Mouse (Mus musculus) cerebellum, adult 8-10 months (tissue): ENCODE measurements around the gene Gprc5d.
A peak's percentile ranks its signal among the peaks of the same experiment; 100 is the strongest.

Source experiments
- DNase-seq: peaks from one replicate; pipeline ENCODE4 v3.0.0; 2022

Gene Gprc5d

DNA sequence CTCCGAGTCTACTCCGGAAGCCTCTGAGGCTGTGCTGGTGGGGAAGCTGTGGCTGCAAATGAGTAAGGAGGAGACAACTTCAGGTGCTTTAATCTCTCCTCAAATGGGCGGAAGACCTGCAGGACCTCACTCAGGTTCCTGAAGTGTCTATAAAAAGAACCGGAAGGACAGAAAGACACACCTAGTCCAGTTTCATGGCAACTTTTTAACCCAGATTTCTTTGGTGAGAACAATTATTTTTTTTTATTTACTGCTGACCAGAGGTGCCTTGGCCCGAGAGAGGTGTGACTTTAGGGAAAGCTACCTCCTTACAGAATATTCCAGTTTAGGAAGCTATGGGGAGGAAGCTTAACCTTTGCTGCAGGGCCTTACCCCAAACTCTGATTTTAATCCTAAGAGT is at the start of gene Gprc5d:
Gprc5d (minus strand) TSS at position 101 of the 400 bp plus-strand sequence.
- no peak for DNase-seq

DNA sequence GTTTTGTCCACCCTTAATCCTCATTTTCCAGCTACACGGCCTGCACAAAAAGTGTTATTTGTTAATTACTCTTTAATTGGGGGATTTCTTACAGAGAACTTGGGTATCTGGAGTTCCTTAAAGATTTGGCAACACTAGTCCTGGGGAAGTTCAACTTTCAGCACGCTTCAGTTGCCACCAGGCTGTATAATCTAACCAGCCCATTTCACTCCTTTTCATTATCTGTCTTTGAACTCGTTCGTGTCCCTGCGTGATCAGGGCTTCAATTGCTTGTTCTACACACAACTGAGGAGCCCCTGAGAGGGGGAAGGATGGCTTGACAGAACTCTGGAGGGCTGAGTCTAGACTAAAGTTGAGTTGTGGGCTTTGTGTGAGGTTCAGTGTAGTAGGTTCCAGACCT is 48.6 kb upstream of the Gprc5d start:
- no peak for DNase-seq

DNA sequence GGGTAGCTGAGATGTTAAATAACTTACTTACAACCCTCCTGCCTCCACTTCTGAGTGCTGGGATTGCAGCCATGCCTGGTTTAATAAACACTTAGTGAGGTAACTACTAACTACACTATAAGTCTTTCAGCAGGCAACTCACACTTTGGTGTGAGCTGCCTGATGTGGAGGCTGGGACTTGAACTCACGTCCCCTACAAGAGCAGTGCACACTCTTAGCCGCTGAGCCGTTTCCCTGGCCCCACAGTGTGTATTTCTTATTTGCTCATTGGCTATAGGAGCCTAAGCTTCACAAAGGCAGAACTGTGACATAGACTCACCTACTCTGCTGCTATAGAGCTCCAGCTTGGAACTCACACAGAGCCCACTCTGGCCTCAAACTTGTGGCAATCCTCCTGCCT is 48.2 kb upstream of the Gprc5d start:
- no peak for DNase-seq

DNA sequence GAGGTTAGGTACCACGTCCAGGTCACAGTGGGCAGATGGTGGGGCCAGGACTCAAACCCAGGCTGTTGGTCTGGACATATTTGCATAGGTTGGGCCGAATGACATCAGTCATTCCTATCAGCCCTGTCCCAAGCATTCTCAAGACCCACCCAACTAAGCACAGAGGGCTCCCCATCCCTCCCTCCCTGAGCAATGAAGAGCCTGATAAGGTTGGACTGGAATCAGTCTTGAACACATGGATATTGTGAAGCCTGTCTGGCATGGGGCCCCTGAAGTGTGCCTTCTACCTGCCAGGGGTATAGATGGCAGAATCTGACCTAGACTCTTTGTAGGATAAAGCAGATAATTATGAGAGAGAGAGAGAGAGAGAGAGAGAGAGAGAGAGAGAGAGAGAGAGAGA is 47.6 kb upstream of the Gprc5d start:
- DNase-seq = no peak

DNA sequence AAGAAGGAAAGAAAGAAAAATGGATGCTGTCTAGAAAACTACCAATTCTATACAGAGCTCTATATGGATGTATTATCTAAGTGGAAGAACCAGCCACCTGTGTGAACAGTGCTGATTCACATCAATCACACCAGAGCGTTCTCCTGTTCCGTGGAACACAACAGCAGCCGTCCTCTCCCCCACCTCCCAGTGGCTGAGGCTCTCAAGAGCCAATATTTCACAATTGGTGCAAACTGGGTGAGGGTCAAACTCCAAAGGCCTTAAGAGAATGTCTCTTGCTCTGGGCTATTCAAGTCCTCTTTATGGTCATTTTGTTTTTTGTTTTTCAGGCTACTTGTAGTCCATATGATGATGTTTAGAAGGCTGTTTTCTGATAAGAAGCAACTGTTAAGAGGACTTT is 47.1 kb upstream of the Gprc5d start:
- no peak for DNase-seq

DNA sequence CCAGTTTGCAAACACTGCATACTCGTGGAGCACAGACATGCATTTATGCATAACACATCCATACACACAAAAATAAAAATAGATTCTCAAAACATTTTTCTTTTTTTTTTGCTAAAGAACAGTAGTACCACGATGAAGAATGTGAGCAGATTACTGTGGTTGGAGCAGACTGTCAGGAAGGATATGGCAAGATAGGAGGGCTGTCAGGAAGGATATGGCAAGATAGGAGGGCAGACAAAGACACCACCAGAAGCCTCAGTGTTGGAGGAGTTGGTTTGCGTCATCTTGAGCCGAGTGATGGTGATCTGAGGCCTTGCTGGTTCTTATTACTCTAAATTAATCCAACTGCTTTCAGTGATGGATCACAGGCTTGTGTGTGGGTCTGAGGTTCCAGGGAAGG is 44.8 kb upstream of the Gprc5d start:
- no peak for DNase-seq

DNA sequence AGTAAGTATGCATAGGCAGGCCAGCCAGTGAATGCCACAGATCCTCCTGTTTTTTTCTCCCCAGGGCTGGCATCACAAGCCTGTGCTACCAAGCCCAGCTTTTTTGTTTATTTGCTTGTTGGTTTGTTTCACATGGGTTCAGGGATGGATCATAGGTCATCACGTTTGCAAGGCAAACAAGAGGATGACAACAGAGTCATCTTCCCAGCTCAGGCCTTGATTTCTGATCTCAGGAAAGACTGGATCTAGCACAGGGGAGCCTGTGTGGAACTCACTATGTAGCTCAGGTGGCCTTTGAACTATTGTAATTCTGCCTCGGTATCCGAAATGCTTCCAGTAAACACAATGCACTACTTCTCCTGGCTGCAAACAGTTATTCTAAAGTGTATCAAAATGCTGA is 44.2 kb upstream of the Gprc5d start:
- DNase-seq = no peak

DNA sequence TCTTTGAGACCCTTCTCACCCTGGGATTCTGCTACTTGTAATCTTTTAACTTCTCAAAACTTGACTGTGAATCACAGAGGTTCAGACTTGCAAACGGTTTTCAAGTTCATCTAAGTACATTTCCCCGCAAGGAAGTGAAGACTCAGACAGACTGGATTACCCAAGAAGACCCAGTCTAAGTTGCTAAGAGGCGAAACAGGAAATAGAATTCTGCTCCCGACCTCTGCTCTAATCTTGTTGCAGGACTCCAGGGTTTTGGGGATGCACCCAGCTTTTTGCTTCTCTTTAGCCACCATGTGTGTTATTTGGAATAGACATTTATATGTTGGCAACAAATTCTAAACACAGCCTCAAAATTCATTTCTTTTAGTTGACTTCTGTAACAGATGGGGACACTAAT is 43.3 kb upstream of the Gprc5d start:
- no peak for DNase-seq

DNA sequence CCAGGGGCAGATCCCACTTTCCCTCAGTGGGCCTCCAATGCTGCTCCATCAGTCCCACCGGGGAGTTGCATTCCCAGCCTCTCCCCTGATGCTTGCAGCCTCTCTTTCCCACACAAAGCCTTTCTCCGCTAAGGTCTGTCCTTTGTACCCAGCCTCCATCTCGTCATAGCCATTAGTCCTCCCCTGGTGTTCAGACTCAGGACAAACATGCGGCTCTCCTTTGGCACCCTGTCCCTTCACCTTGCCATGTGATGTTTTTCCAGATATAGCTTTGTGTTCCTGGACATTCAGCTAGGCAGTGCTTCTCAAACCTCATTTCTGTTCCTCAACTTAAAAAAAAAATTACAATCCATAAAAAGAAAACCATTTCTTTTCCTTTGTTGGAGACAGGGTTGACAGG is 40.4 kb upstream of the Gprc5d start:
- DNase-seq = no peak

DNA sequence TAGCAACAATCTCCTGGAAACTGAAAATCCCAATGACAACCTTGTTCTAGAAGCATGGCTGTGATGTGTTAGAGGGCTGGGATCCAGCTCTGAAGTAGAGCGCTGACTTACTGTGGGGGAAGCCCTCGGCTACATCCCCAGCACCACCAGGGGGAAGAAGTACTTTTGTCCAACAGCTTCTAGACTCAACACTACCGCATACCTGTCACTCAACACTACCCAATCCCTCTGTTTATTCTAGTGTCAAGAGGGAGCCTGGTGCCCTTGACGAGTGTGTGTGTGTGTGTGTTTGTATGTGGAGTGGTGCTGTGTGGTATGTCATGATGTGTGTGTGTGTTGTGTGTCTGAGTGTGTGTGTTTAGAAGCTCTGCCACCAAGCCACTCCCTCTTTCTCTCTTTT is 39.4 kb upstream of the Gprc5d start:
- DNase-seq = no peak

DNA sequence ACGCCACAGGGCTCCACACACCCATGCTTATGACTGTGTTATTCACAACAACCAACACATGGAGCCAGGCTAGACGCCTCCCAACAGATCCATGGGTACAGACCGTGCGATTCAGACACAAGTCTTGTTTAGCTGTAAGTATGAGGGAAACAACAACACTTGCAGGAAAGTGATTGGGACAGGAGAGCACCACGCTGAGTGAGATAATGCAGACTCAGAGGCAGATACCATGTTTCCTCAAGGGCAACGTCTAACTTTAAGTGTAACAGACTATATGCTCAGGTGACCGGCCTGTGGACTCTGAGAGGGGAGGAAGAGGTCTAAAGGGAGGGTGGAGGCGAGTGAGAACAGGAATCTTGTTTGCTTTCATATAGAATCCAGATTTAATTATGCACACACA is 38.5 kb upstream of the Gprc5d start:
- no peak for DNase-seq

DNA sequence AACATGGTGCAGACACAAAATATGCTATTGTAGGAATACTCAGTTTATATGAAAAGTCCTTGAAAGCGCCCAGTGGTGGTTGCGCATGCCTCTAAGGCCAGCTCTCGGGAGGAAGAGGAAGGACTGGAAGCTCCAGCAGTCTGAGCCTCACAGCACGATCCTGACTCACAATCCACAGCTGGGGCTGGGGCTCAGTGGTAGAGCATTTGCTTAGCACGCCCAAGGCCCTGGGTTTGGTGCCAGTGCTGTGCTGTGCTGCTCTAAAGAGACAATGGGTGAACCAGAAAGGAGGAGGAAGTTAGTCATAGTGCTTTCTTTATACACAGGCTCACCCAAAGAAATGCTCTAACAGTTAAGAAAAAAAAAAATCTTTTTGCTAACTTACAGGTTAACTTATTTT is 35.6 kb upstream of the Gprc5d start:
- DNase-seq = no peak

DNA sequence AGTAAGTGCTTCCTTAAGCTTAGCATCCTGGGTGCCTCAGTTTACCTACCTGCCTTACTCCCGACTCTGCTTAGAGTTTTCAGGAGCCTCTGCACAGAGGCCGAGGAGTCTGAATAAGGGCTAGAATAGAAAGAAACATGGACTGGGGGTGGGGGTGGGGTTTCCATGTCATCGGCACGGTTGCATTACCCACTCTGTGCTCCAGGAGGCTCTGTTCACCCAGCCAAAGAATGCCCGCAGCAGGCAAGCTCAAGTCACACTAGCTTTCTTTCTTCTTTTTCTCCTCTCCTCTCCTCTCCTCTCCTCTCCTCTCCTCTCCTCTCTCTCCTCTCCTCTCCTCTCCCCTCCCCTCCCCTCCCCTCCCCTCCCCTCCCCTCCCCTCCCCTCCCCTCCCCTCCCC is 32.2 kb upstream of the Gprc5d start:
- no peak for DNase-seq

DNA sequence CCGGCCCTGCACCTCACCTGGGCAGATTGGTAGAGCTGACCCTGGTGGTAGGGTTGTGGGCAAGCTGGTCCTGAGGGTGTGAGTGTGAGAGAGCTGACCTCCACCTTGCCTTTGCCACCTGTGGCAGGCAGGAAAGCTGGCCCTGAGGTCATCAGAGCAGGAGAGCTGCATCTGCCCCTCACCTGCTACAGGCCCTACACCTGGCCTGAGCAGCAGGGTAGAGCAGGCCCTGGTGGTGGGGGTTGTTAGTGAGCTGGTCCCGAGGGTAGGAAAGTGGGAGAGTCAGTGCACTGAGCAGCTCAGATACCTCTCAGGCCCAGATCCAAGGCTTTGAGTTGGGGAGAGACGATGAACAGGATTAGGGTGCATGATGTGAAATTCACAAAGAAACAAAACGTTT is 31.6 kb upstream of the Gprc5d start:
- no peak for DNase-seq

DNA sequence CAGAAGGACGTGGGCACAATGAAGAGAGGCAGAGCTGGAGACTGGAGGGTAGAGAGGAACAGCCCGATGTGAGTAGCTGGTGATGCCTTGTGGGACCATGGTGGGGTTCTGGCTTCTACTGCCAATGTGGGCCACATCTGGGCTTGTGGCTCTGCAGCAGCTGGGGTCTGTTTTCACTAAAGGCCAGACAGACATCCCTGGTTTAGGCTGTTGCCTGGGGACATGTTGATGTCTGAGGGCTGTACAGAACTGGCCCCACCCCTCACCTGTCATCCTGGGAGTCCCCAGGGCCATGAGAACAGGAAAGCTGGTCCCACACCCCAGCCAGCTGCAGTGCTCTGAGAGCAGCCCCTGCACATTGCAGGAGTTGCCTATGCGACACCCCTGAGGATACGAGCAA is 31.1 kb upstream of the Gprc5d start:
- no peak for DNase-seq

DNA sequence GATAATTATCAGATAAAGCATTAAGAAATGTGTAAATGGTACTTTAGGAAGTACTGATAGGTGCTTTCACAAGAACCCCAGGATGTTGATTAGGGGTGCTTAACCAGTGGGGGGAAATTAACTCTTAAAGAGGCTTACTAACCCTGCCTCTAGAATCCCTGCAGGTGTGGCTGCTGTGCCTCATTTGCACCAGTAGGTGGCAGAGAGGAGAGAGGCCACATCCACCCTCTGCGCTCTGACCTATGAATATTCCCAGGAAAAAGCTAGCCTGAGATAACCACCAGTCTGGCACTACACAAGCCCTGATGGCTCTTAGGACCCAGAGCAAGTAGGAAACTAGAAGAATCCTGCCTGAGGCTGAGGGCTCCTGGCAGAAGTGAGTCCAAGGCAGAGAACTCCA is 30.4 kb upstream of the Gprc5d start:
- peak; percentile 14 for DNase-seq

DNA sequence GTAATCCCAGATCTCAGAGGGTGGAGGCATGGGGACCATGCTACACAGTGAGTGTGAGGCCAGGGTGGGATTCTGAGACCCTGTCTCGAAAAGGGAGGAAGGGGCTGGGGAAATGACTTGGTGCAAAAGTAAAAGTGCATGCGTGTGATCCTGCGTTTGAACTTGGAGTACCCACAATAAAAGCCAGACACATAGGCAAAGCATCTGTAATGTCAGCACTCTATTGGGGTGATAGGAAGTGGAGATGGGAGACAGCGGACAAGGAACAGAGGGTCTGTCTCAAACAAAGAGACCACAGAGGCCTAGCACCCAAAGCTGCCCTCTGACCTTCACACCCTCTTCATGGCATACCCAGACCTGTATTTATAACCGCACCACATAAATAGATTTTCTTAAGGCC is 27.9 kb upstream of the Gprc5d start:
- DNase-seq = no peak

DNA sequence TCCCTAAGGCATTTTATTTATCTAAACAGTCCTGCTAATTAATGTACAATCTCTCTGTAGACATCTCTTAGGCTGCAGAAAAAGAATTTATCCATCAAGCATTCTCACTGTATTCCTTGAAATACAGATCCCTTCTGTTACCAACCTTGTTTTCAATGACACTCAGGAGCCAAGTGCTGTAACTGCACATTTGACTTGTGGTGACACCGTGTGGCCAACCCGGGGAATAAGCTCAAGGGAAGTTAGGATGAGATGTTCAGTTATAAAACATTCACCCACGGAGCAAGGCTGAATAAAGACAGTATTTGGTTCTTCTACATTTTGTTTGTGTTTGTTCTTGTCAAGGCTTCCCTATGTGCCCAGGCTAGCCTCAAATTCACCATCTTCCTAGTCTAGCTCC is 26.4 kb upstream of the Gprc5d start:
- no peak for DNase-seq

DNA sequence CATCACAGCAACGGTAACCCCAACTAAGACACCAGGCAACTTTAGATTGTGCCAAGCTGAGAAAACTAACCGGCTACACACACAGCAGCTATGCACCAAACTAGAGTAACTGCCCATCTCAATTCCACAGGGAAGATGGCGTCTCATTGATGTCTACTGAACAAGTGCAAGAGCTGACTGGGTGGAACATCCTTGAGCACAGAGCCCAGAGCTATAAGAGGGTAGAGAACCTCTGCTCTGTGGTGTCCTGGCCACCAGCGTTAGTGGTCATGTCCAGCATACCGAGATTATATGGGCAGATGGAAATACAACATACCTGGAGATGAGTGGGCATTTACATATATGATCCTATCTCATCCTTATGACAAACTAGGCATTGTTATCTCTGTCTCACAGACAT is 25.1 kb upstream of the Gprc5d start:
- DNase-seq = no peak

DNA sequence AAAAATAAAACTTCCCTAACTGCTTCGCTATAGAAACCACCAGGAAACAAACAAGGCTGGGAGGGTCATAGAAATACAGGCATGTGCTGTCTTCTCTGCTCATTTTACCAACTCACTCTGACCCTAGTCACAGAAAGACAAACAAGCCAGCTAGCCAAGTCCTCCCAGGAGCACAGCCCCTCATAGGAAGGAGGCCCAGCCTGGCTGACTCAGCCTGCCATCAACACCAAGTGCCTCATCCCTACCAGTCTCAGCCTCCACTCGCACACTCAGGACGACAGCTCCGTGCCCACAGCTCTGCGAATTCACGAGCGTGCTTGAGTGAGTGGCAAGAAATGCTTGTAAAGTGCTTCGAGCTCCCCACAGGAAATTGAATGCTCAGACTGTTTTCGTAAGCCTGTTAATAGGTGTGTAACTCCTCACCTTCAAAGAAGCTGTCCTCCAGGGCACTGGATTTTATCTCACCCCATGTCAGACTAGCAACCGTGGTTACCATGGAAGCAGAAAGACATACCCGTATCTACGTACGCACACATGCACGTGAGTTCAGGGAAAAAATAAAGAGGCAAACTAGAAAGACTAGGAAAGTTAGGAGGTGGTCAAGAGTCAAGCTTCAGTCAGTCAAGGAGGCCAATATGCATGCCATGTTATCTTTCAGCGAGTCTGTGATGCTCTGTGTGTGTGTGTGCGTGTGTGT is 23.5 kb upstream of the Gprc5d start:
- no peak for DNase-seq

DNA sequence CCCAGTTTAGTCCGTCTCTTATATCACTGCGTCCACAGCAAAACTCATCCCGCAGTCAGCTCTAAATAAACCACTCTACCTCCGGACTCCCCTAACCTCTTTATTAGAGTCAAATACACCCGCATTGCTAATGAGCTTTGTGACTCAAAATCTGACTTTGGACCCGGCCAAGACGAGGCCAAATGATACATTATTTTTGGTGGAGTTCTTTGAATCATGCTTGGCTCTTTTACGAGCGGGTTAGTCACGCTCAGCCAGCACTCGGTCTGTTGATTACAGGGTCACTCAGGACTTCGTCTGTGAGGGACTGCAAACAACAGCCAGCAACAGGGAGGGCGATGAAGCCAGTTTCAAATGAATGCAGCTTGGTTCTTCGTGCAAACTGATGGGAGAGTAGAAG is 20.7 kb upstream of the Gprc5d start:
- DNase-seq = no peak

DNA sequence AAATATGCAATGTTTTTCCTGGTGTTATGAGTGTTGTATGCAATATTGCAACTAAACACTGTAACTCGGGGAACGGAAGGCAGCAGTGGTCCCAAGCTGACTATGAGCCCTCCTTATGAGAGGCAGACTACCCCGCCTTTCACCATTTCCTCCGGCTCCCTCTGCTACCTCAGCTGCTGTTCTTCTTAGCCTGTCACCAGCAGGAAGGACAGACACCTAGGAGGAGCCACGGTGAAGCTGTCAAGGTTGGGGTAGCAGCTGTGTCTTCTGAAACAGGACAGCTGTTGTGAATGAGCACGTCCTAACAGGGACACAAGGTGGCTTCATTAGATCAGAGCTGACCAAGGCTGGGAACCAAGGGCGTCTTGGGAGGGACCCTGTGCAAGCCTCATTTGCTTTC is 20.1 kb upstream of the Gprc5d start:
- DNase-seq = no peak

DNA sequence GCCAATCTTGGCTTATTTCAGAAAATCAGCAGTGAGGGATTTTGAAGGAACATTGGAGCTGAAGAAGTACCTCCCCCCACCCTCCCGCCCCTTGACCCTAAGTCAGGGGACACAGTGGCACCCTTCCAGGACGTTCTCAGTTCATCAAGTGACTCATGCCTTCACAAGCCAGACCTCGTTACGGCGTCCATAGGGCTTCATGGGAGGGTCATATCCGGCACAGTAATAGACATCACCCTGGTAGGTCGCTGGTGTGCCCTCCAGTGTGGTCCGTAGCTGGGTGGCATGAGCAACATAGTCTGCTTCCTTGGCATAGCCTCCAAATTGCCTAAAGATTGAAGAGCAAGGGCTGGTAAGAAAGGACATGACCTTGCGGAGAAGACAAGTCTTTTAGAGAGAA is 19.7 kb upstream of the Gprc5d start:
- no peak for DNase-seq

DNA sequence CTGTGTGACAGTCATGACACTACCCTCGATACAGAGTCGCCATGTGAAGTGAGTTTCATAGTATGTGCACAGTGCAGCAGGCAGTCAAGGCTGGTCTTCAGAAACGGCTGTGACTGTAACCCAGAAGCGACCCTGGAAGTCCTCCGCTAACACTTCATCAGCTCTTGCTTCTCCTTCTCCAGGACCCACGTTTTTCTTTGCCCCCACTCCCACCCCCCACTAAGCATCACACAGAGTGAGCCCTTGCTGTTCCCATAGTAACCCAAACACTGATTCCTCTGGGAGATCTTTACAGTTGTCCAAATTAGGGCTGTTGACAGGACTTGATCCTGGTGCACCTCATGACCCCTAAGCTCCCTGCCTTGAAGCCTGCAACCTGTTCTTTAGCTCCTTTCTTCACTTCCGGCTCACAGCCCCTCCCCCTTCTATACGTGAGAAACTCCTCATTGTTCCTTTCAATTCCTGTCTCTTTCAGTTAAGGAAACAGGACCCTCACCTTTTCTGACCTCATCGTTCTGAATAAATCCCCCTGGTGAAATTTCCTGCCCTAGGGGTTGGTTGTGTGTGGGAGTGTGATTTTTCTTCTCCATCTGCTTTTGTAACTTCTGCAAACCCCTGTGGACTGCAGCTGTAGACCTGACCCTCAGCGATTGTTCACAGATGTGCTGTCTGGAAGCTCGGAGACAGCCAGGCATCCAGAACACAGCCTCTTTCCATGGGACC is 18.5 kb upstream of the Gprc5d start:
- DNase-seq = no peak

DNA sequence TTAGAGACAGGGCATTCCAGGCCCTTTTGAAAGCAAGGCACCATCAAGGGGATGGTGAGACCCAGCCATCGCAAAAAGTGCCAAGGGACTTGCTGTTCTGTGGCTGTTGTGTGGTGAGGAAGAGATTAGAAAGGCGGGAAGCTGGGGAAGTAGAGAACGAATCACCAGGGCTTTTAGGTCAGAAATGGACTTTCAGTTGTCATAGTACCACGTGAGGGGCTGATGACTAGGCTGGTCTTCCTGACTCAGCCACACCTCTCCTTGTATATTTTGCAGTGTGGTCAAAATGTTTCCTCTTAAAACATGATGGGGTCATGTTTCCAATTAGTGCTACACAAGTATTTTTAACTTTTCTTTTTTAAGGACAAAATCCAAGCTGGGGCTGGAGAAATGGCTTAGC is 17.7 kb upstream of the Gprc5d start:
- no peak for DNase-seq
